Mouse (Mus musculus): ENCODE results near the gene Gm6583.

DNA sequence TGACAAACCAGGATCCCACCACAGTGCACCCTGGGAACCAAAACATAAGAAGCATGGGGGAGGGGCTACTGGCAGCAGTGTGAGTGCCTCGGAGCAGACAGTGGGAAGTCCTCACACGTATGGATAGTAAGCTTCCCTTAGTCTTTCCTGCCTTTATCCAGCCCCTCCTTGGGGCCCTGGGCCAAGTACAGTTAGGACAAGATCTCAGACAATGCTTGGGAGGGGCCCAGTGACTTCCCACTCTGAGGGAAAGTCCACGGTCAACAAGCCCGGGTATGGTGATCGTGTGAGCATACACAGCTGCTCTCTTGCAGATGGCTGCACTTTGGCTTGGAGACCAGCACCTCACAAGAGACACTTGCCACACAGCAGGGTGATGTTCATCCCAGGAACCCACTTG is 38.5 kb downstream of the Gm6583 start:
- no peak for TF ChIP-seq POLR2A (IDR thresholded peaks at IDR 0.05; ENCODE audit: borderline replicate concordance, extremely low read depth, insufficient read depth, insufficient read length, poor library complexity, severe bottlenecking)
- TF ChIP-seq CTCF (IDR thresholded peaks at IDR 0.05; ENCODE audit: borderline replicate concordance, extremely low read depth, insufficient read depth, insufficient read length), result no peak
